Mouse (Mus musculus): ENCODE measurements around the gene R3hdm4. TPM values are rescaled to one million over a fixed set of nuclear protein-coding genes. Genes with fewer than 3 reads are reported as not detected.

Gene R3hdm4
- total and polyA plus RNA-seq, 2 experiments, result 12.4 to 80.0 TPM

DNA sequence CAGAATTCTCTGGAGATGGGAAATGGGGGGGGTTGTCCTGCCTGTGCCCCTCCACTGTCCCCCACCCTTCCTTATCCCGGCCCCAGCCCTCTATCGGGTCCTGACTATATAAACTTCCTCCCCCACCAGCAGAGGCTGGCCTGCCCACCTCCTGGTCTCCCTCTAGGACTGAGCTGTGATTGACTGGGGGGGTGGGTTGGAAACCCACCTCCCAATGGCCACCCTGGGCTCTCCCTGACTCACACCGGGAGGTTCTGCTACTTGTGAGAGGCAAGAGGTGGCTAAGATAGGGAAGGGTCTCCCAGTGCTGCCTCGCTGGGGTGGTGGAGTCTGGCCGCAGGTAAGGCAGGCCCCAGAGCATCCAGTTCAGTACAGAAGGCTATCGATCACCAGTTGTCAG is 26.5 kb upstream of the R3hdm4 start:
- Histone ChIP-seq H3K36me3 (ENCODE audit: control insufficient read depth, insufficient read depth, low read length) (no peaks in the 10 kb centered on the region), H3K79me2 (ENCODE audit: control insufficient read depth, insufficient read depth, low read length) (no peaks in the 10 kb centered on the region), H3K27me3 (ENCODE audit: control insufficient read depth, insufficient read depth, low read length) (no peaks in the 10 kb centered on the region), H3K9ac (ENCODE audit: low read depth, low read length) (no peak overlapping the region), H3K4me1 (ENCODE audit: control insufficient read depth, insufficient read depth, low read length) (no peaks in the 10 kb centered on the region), H3K4me3 (ENCODE audit: insufficient read depth, low read depth, low read length) (no peak overlapping the region), H3K27ac (replicated peaks; ENCODE audit: insufficient read depth, low read depth, low read length) (no peak overlapping the region)
- 92% methylated on average over 6 of the region's 6 CpGs for WGBS
- TF ChIP-seq CTCF (IDR thresholded peaks at IDR 0.05; ENCODE audit: low read depth, low read length) (no peak), POLR2A (IDR thresholded peaks at IDR 0.05; ENCODE audit: extremely low read depth, insufficient read depth, low read length) (no peak)
- DNase-seq (ENCODE audit: extremely low read depth, low read depth, low spot score), result no peak

DNA sequence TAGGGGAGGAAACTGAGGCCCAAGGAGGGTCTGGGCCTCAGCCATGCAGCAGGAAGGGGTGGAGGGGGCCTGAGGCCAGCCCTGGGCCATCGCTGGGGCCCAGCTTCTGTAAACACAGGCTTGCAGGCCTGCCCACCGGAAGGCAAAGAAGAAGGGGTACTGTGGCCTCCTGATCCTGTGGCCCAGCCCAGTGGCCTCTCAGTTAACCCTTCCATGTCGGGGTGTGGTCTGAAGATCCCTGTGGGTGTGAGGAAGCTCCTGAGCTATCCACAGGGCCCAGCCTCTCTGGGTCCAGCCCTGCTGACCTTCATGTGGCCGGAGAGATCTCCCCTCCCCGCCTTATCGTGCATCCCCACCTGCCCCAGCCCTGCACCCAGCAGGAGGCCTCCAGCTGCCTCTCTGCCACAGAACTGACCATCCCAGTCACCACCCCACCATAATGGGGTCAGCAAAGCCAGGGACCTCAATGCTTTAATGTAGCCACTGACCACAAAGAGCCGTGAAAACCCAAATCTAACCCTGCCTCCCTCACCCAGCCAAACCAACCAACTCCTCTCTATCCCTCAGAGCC is 25.8 kb upstream of the R3hdm4 start:
- H3K27me3 ChIP-seq (ENCODE audit: control insufficient read depth, insufficient read depth, low read length), result no peaks in the 10 kb centered on the region
- H3K9ac ChIP-seq (ENCODE audit: low read depth, low read length), result no peak overlapping the region
- WGBS, result 80% methylated on average over 7 of the region's 7 CpGs
- no peaks in the 10 kb centered on the region for H3K79me2 ChIP-seq (ENCODE audit: control insufficient read depth, insufficient read depth, low read length)
- H3K36me3 ChIP-seq (ENCODE audit: control insufficient read depth, insufficient read depth, low read length), result no peaks in the 10 kb centered on the region
- DNase-seq (ENCODE audit: extremely low read depth, low read depth, low spot score), result no peak
- no peak overlapping the region for H3K4me3 ChIP-seq (ENCODE audit: insufficient read depth, low read depth, low read length)
- H3K4me1 ChIP-seq (ENCODE audit: control insufficient read depth, insufficient read depth, low read length), result no peaks in the 10 kb centered on the region
- H3K27ac ChIP-seq (replicated peaks; ENCODE audit: insufficient read depth, low read depth, low read length), result no peak overlapping the region
- no peak for TF ChIP-seq CTCF (IDR thresholded peaks at IDR 0.05; ENCODE audit: low read depth, low read length)

DNA sequence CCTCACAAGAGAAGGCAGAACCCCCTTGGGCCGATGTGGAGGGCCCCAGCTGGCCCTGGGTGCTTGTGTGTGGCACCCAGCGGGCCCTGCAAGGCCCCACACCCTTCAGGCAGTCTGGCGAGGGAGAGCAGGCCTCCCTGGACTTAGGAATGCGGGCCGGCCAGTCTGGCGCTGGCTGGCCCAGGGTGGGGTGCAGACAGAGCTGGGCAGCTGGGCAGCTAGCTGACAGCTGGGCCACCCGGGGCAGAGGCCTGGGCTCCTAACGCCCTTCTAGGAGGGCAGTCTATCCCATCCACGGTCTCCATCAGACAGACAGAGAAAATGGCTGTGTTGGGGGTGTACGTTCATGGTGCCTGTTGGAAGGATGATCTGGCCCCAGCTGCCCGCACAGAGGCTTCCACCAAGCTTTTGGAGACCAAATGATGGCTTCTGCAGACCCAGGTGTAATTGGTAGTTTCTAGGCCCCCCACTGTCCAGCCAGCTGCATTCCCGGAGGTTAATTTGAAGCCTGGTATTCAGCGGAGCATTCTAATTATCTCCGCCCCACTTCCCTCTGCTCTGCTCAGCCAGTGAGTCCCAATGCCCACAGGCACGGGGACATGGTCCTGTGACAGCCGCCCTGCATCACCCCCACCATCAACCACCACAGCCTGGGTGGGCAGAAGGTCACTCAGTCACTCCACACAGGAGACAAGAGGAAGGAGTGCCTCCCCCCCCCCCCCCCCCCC is 24.7 kb upstream of the R3hdm4 start:
- Histone ChIP-seq H3K27ac (replicated peaks; ENCODE audit: insufficient read depth, low read depth, low read length) (no peak overlapping the region), H3K79me2 (ENCODE audit: control insufficient read depth, insufficient read depth, low read length) (no peaks in the 10 kb centered on the region), H3K4me3 (ENCODE audit: insufficient read depth, low read depth, low read length) (no peak overlapping the region), H3K9ac (ENCODE audit: low read depth, low read length) (no peak overlapping the region), H3K36me3 (ENCODE audit: control insufficient read depth, insufficient read depth, low read length) (no peaks in the 10 kb centered on the region), H3K27me3 (ENCODE audit: control insufficient read depth, insufficient read depth, low read length) (no peaks in the 10 kb centered on the region), H3K4me1 (ENCODE audit: control insufficient read depth, insufficient read depth, low read length) (no peaks in the 10 kb centered on the region)
- TF ChIP-seq POLR2A (IDR thresholded peaks at IDR 0.05; ENCODE audit: extremely low read depth, insufficient read depth, low read length) (no peak), CTCF (IDR thresholded peaks at IDR 0.05; ENCODE audit: low read depth, low read length) (no peak)
- no peak for DNase-seq (ENCODE audit: extremely low read depth, low read depth, low spot score)
- WGBS, result 85% methylated on average over 16 of the region's 16 CpGs

DNA sequence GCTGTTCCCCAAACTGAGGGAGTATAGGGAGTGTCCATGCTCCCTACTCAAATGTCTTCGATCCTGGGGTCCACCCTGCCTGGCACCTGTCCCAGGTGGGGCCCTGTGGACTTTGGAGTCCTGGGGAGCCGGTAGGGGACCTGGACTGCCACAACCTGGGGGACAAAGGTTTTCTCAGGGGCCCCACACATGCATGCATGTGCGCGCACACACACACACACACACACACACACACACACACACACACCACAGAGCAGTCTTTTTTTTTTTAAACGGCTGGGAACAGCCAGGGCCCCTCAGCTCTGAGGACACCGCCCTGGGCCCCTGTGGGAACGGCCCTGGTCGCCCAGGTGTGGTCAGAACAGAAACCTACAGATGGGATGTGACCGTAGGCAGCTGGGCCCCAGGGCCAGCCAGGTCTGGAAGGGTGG is 22.5 kb upstream of the R3hdm4 start:
- H3K27ac ChIP-seq (replicated peaks; ENCODE audit: insufficient read depth, low read depth, low read length), result no peak overlapping the region
- no peak overlapping the region for H3K9ac ChIP-seq (ENCODE audit: low read depth, low read length)
- no peaks in the 10 kb centered on the region for H3K36me3 ChIP-seq (ENCODE audit: control insufficient read depth, insufficient read depth, low read length)
- 80% methylated on average over 9 of the region's 9 CpGs for WGBS
- no peaks in the 10 kb centered on the region for H3K79me2 ChIP-seq (ENCODE audit: control insufficient read depth, insufficient read depth, low read length)
- no peaks in the 10 kb centered on the region for H3K27me3 ChIP-seq (ENCODE audit: control insufficient read depth, insufficient read depth, low read length)
- H3K4me3 ChIP-seq (ENCODE audit: insufficient read depth, low read depth, low read length), result no peak overlapping the region
- TF ChIP-seq POLR2A (IDR thresholded peaks at IDR 0.05; ENCODE audit: extremely low read depth, insufficient read depth, low read length) (no peak), CTCF (IDR thresholded peaks at IDR 0.05; ENCODE audit: low read depth, low read length) (no peak)
- H3K4me1 ChIP-seq (ENCODE audit: control insufficient read depth, insufficient read depth, low read length), result no peaks in the 10 kb centered on the region
- DNase-seq (ENCODE audit: extremely low read depth, low read depth, low spot score), result no peak

DNA sequence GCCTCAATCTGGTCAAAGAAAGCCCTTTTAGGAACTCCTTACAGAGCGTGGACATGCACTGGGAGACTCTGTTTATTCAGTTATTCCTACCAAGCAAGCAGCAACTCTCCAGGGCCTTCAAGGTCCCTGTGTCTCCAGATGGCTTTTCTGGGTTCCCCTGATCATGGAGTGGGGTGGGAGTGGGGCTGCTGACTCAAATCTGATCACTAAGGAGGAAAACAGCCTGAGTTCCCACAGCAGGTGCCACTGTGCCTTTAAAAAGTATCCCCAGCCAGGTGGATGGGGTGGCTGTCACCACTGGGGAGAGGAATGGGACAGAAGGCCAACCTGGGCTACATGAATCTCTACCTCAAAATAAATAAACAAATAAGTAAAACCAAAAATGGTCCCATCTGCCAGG is 22.0 kb upstream of the R3hdm4 start:
- Histone ChIP-seq H3K4me3 (ENCODE audit: insufficient read depth, low read depth, low read length) (no peak overlapping the region), H3K79me2 (ENCODE audit: control insufficient read depth, insufficient read depth, low read length) (no peaks in the 10 kb centered on the region; the same call in 1 of the 2 replicates), H3K36me3 (ENCODE audit: control insufficient read depth, insufficient read depth, low read length) (no peaks in the 10 kb centered on the region), H3K27me3 (ENCODE audit: control insufficient read depth, insufficient read depth, low read length) (no peaks in the 10 kb centered on the region), H3K9ac (ENCODE audit: low read depth, low read length) (no peak overlapping the region), H3K4me1 (ENCODE audit: control insufficient read depth, insufficient read depth, low read length) (no peaks in the 10 kb centered on the region), H3K27ac (replicated peaks; ENCODE audit: insufficient read depth, low read depth, low read length) (no peak overlapping the region)
- no peak for DNase-seq (ENCODE audit: extremely low read depth, low read depth, low spot score)
- TF ChIP-seq CTCF (IDR thresholded peaks at IDR 0.05; ENCODE audit: low read depth, low read length) (no peak), POLR2A (IDR thresholded peaks at IDR 0.05; ENCODE audit: extremely low read depth, insufficient read depth, low read length) (no peak)
- WGBS, result 93% methylated on average over 1 of the region's 1 CpGs

DNA sequence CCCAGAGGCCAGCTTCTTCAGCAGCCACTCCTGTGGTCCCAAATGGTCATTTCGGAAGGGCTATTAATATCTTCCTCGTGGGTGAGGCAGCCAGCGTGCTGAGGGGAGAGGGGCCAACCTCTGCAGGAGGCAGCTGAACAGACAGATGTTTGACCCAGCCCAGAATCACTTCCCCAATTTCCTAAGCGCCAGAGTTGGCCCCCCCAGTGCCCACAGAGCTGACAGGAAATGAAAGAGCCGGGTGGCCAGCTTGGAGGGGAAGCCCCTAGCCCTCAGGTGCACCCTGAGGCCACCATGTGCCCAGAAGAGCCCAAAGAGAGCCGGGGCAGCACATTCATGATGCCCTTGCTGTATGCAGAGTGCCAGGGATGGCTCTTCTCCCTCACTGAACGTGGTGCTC is 19.7 kb upstream of the R3hdm4 start:
- 77% methylated on average over 7 of the region's 7 CpGs for WGBS
- Histone ChIP-seq H3K79me2 (ENCODE audit: control insufficient read depth, insufficient read depth, low read length) (no peaks in the 10 kb centered on the region; the same call in 1 of the 2 replicates), H3K9ac (ENCODE audit: low read depth, low read length) (no peak overlapping the region), H3K4me3 (ENCODE audit: insufficient read depth, low read depth, low read length) (no peak overlapping the region), H3K4me1 (ENCODE audit: control insufficient read depth, insufficient read depth, low read length) (peaks cover 15% of the 10 kb centered on the region), H3K27ac (replicated peaks; ENCODE audit: insufficient read depth, low read depth, low read length) (no peak overlapping the region), H3K36me3 (ENCODE audit: control insufficient read depth, insufficient read depth, low read length) (no peaks in the 10 kb centered on the region), H3K27me3 (ENCODE audit: control insufficient read depth, insufficient read depth, low read length) (no peaks in the 10 kb centered on the region)
- TF ChIP-seq CTCF (IDR thresholded peaks at IDR 0.05; ENCODE audit: low read depth, low read length) (no peak), POLR2A (IDR thresholded peaks at IDR 0.05; ENCODE audit: extremely low read depth, insufficient read depth, low read length) (no peak)
- no peak for DNase-seq (ENCODE audit: extremely low read depth, low read depth, low spot score)

Measured in liver, adult 2 months (tissue).